Mouse (Mus musculus): ENCODE measurements at regions not wholly inside any gene's neighbourhood (a gene's known extent, or its start where the extent isn't known, plus 50 kb on each side); places are given as distances from the start of the nearest gene placed in this dataset.
"Not testable (repeated sequence)": the region's sequence is repeated elsewhere in the genome, so short reads cannot be mapped to it uniquely, and the experiment has no call there.

DNA sequence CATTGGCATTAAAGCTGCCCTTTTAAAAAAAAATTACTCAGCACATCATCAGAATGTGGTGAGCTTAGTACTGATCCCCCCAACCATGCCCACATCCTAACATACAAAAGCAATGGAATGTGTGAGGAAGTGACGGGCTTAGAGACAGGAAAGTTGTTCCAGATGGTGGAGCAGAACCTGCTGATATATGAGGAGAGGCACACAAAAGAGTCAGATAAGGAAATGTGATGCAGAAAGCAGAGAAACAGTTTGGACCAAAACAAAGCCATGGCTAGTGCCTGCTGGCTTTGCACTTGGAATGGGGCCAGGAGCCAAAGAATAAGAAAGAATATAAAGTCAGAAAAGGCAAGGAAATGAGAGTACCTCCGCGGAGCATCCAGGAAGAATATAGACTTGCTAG is 106.1 kb upstream of the Ptgfr start:
- intact Hi-C loops (cut with DNase I), result no loop called here
- no peak for DNase-seq (ENCODE audit: low spot score in 2 of 2)

DNA sequence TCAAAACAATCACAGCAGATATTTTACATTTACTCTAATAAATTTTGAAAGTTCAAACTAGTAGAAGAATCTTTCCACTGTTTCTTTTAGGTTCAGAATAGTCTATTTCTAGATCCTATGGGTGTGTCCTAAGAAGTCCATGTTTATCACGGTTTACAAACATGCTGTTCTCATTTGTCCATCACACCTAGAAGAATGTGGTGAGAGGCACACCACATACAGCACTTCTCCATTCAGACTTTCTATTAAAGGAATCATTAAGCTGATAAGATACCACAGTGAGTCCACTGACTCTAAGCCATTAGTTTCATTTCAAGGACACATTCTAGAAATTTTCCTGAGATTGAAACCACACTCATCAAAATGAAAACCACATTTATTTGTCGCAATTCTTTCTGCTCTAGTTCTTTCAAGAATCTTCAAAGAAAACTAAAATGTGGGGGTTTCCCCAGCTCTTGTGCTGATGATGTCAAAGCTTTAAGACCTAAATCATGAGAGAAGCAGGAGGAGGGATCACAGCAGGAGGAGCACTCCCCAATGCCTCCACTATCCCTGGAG is 101.1 kb upstream of the Ptgfr start:
- intact Hi-C loops (cut with DNase I), result no loop called here
- no peak for DNase-seq (ENCODE audit: low spot score in 2 of 2)

DNA sequence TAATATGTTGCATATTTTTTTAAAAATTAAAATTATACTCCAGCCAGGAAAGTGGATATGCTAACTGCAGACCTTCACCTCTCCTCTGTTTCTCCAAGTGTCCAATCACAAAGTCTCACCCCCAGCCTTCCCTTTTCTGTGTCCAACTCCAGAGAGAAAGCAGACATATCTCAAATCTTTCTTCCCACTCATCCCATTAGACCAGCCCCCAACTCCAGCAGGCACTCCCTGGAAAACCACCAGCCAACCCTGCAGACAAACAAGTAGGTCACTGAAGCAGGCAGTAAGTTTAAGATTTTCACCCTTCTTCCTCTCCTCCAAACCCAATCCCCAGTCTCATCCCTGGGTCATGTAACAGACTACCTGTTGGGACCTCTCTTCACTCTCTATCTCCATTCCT is 94.2 kb upstream of the Ptgfr start:
- DNase-seq (ENCODE audit: low spot score in 2 of 2), result no peak
- intact Hi-C loops (cut with DNase I), result no loop called here

DNA sequence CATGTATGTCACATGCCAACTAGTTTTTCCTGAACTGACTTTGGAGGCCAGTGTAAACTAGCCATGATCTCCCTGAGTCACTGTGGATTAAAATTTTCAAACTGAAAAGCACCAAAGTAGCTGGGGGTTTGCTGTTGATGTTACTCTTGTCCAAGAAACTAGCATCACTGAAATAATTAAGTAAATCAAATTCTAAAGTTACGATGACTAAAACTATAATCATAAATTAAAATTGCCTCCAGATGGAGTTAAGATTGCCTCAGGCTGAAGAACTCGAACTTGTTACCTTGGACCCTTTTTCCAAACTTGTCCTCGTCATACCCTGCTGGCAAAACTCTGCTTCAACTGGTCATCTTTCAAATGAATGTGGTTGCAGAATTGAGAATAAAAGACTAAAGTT is 93.7 kb upstream of the Ptgfr start:
- intact Hi-C loops (cut with DNase I), result no loop called here

DNA sequence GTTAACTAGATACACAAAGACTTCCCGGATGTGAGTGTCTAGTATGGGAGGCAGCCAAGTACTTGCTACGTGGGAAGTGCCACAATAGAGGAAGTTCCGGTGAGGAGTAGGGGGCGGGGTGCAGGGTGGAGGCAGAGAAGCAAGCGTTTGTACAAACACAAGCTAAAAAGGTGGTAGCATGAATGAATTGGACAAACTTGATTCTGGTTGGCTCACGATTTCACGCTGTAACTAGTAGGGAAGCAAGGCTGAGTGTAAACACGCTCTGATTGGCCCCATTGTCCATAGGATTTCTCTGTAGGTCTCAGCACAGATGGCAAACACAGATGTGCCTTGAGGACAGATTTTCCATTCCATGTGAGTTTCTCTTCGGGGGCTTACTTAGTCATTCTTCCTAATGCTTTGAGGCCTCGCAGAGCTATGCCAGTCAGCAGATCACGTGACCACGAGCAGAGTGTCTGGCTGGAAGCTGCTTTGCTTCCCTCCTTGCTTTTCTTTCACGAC is 76.6 kb upstream of the Ptgfr start:
- intact Hi-C loops (cut with DNase I), result no loop called here
- DNase-seq (ENCODE audit: low spot score in 2 of 2), result peak; percentile 15 to 41

More for the DNA sequence above, 93.7 kb upstream of the Ptgfr start:
- no peak for DNase-seq (ENCODE audit: low spot score in 2 of 2)

DNA sequence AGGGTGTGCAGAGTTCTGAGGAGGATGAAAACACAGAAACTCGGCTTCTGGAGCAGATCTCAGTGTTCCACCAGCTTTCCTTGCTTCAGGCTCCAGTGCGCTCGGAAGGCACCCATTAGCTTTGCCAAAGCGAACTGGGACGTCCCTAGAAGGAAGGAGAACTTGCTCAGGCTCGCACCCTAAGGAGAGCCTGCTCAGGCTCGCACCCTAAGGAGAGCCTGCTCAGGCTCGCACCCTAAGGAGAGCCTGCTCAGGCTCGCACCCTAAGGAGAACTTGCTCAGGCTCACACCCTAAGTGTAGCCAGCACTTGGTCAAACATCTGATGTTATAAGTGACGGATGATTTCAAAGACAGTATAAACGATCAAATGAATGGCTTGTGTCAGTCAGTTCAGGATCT is 74.9 kb upstream of the Ptgfr start:
- intact Hi-C loops (cut with DNase I); DNase-seq (ENCODE audit: low spot score in 2 of 2): not testable (repeated sequence)

DNA sequence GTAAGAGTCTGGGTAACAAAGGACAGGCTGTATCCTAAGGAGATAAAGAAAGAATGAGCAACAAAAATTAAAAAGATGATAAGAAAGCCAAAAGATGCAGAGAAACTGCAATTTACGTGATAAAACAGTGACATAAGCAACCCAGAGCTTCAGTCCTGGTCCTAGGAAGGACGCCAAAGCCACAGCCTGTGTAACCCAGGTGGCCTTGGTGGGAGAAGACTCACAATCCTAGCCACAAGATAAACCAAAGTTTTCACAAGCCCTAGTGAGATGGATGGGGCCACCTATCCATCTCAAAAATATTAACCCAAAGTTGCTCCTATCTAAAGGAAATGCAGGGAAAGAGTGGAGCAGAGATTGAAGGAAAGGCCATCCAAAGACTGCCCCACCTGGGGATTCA is 73.4 kb upstream of the Ptgfr start:
- intact Hi-C loops (cut with DNase I), result no loop called here
- DNase-seq (ENCODE audit: low spot score in 2 of 2), result no peak

DNA sequence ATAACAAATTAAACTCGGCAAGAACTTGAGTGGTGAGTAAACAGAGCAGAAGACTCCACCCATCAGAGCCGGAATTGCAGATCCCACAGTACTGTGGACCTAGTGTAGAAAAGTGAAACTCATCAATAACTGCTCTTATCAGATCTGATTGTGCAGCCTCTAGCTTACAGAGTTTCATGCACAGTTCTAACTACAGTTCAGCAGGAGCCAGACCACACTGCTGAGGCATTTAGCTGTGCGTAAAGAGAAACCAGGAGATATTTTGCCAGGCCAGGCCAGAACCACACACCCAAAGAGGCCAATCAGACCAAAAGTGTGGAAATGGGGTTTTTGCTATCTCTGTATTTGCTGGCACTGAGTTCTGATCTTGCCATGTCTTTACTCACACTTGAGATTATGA is 71.9 kb upstream of the Ptgfr start:
- intact Hi-C loops (cut with DNase I), result no loop called here
- no peak for DNase-seq (ENCODE audit: low spot score in 2 of 2)

DNA sequence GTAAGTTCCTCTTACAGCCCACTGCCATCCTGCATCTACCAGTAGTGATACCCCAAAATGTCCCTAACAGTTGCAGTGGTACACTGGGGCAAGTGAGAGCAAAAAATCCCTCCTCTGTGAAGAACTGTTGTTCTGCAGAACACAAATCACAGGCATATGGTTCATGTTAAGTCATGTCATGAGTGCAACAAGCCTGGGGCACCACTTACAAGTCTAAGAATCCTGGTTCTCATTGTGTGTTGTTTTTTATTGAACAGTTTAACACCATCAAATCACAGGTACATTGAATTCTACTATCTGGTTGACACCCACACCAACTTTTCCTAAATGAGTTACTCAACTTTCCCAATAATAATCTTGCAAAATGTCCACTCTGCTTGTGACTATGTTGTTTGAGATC is 71.5 kb upstream of the Ptgfr start:
- DNase-seq (ENCODE audit: low spot score in 2 of 2), result no peak
- intact Hi-C loops (cut with DNase I), result no loop called here

DNA sequence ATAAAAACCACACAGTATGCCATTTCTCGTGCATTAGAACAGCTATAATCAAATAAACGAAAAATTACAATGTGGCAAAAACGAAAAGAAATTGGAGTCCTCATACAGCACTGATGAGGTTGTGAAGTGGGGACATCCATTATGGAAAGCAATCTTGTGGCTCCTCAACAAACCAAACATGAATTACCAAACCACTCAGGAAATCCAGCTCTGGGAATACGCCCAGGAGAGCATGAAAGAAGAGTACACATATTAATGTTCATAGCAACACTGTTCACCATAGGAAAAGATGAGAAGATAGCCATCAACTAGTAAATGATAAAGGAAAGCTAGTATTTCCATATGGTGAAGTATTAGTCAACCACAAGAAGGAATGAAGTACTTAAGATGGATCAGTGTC is 68.3 kb upstream of the Ptgfr start:
- DNase-seq (ENCODE audit: low spot score in 2 of 2), result no peak

DNA sequence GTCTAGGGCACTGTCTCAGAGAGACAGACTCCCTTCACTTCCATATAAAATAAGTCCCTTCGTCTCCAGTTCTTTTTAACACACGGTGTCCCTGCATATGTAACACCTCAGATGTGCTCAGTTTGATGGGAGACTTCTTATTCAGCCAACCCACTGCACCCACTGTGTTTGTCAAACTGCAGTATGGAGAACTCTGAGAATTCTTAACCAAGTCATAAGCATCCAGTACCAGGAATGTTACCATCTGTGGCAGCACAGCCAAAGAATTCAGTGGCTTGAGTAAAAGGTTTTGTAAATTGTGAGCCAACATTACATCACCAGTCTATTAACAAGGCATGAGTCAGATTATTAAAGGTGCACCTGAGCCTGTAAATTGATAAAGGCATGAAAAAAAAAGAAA is 65.7 kb upstream of the Ptgfr start:
- DNase-seq (ENCODE audit: low spot score in 2 of 2), result no peak
- intact Hi-C loops (cut with DNase I), result no loop called here

More for the DNA sequence above, 68.3 kb upstream of the Ptgfr start:
- intact Hi-C loops (cut with DNase I), result no loop called here

DNA sequence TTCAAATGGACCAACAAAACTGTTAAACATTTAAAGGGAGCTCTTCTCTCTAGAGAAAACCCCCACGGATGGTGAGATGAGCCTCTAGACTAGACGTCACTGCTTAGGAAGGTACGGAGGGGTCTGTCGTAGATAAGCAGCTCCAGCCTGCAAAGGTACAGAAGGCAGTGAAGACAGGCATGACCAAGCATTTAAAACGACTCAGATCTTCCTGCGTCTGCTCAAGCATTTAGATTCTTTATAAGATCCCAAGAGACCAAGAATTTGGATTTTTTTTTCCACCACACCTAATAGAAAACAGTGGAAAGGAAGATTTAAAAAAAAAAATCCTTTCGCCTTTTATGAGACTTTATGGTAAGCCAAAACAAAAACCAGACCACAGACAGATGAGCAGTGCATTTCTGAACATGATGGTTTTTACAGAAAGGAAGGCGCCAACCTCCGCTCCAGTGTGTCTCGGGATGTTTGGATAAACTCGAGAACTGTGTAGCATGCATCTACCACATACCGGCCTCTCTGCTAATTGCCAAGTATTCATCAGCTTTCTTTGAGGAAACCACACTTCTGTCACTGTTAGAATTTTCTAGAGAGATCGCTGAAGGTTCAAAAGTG is 64.9 kb upstream of the Ptgfr start:
- intact Hi-C loops (cut with DNase I), result no loop called here
- no peak for DNase-seq (ENCODE audit: low spot score in 2 of 2)

DNA sequence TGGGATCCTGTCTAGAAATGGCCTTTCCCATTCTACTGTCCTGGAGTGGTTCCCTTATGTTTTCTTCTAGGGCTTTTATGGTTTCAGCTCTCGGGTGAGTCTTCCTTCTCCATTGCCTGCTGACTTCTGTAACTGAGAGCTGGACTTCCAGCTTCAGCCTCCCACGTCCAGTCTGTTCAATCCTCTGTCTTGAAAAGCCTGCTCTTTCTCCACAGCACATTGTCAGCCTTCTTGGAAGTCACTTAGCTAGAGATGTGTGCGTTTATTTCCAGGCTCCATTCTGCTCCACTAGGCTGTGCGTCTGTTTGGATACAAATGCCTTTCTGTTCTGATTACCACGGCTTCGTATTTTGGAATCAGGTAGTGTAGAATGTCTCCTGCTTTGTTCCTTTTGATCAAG is 62.2 kb upstream of the Ptgfr start:
- intact Hi-C loops (cut with DNase I), result no loop called here
- DNase-seq (ENCODE audit: low spot score in 2 of 2), result no peak

DNA sequence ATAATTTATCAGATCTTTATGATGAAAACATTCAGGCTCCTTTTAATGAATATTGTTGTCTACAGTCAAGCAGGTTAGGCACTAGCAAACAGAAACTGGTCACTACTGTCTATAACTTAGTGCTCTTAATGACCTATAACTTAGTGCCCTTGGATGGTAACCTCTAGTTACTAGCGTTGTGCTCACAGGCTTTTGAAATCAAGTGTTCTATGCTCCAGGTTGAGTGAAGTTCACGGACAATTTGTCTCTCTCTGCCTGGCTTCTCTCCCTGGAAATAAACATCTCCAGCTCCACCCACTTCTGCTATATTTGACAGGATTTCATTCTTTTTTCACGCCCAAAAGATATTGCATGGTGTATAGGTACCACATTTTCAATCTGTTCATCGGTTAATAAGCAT is 61.7 kb upstream of the Ptgfr start:
- no peak for DNase-seq (ENCODE audit: low spot score in 2 of 2)
- intact Hi-C loops (cut with DNase I), result no loop called here

DNA sequence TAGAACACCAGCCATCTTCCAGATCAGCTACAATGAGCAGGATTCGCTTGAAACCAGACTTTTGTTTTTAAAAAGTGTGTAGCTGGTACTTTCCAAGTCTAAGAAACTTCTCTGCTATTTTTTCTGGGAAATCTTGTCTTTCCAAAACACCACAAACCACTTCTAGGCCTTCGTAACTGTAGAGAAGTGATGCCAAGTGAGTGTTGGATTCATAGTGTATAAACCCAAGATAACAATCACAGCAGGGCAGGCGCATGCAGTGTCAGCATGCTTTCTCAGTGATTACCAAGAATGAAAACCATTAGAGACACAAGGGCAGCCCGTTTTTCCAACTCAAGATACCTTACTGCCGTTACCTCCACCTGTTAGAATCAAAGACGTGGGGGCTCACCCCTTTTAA is 58.9 kb upstream of the Ptgfr start:
- no peak for DNase-seq (ENCODE audit: low spot score in 2 of 2)
- intact Hi-C loops (cut with DNase I), result no loop called here

DNA sequence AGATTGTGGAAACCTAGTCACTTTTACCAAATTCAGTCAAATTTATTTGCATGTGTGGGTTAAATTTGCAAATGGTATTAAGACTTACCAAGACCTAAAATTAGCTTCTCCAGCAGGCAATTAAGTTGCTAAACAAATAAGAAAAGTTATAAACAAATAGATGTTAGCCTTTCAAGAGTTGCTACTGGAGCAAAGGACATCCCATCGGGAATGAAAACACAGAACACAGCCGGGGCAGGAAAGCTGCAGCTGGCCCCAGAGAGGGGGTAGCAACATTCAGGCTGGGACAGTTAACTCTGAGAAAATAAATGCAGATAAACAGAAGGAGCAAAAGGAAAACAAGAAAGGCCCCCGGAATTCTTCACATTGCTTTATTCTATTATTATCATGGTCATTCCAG is 57.3 kb upstream of the Ptgfr start:
- no peak for DNase-seq (ENCODE audit: low spot score in 2 of 2)
- intact Hi-C loops (cut with DNase I), result no loop called here

DNA sequence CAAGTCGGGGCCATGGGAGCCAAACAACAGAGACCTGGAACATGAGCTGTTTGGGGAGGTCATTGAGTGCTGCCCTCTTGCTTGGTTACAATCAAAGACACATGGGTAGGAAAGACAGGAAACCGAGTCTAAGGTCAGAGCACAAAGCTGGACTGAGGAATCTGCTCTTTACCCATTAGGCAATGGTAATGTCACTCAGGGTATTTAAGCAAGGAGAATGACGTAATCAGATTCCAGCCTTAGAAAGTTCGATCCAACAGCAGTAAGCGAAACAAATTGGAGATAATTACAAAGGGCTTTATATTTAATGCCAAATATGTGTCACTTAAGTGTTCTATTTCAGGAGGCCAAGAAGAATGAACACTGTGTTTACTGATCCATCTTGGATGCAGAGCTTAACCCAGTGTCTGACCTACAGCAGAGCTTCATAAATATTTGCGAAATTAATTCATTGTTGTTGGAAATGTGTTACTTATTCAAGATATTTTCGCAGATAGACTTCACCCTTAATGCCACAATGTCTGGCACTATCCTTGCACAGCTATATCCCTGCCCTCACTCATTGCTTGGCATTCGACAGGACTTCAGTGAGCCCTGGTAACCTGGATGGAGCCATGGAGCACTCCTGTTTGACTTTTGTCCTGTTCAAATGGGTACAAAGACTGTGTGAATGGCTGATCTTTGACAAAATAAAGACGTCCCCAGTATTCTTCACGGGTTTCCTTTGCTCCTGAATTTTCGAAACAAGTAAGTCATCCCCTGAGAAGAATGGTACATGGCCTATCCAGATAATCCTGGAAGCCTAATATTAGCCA is 56.2 kb upstream of the Ptgfr start:
- intact Hi-C loops (cut with DNase I), result no loop called here
- DNase-seq (ENCODE audit: low spot score in 2 of 2), result no peak

DNA sequence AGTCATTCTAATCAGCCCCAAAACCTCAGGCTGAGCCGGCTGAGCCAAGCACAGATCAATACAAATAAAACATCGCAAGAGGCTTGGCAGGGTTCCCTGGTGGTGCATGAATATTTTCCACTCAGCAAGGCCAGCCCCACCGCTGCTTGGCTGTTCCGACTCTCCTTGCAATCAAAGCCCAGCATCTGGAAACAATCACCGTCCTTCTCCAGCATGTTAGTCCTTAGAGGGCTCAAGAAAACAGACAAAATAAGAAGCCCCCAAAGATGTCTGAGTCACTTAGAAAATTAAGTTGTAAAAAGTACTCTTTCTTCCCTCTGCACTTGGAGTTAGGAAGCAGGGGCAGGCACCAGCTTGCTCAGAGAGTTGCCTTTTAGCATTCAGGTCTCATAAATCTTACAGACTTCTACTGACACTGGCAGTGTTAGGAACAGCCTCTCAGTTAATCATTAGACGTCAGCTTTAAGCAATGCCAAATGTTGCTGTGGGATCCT is 54.4 kb upstream of the Ptgfr start:
- DNase-seq (ENCODE audit: low spot score in 2 of 2), result peak; percentile 33 to 50
- intact Hi-C loops (cut with DNase I), result no loop called here

DNA sequence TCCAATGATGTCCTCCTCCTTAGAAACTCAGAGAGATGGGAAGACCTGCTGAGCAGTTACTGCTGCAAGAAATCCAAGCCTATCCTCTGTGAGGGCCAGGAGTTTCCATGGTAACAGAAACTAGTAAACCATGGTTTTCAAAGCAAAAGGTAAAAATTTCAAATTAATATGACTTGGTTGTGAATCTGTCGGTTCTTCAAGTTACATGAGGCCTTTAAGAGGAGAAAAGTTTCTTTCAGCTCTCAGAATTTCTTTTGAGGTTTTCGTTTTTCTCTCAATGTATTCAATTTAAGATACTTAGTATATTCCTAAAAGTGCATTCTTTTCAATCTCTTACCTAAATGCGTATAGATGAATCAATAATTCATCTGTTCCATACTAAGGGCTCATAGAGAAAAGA is 53.9 kb upstream of the Ptgfr start:
- intact Hi-C loops (cut with DNase I), result no loop called here
- no peak for DNase-seq (ENCODE audit: low spot score in 2 of 2)

DNA sequence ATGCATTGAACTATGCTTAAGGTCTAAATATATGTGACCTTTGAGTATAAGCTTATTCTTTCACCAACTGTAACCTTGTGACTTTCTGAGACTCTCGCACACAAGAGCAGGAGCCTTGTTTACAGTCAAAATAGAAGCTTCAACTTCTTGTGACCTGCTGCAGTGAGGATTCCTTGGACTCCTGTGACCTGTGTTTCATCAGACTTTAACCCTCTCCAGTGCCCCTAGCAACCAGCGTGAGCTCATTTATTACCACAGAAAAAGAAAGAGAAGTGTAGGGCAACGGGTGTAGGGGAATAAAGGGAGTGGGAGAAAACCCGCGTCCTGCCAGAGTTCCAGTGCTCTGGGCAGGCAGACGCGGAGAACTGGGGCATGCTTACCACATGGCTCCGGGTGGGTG is 52.3 kb upstream of the Ptgfr start:
- intact Hi-C loops (cut with DNase I), result no loop called here
- DNase-seq (ENCODE audit: low spot score in 2 of 2), result no peak
